Mouse (Mus musculus): ENCODE results near the gene Ptov1. TPM values are rescaled to one million over a fixed set of nuclear protein-coding genes. Genes with fewer than 3 reads are reported as not detected.
A peak's percentile ranks its signal among the peaks of the same experiment; 100 is the strongest.

The Ptov1 gene
- polyA plus RNA-seq, 1 experiment from 2014 or later, result 310 TPM

MicroRNAs within 50 kb of the gene (microRNA counts, 519-probe panel; counts per million panel counts)
- 322 counts per million, percentile 70 among the panel's probes with 10 or more counts for microRNA mmu-miR-707

Small RNA genes within 50 kb of the gene (microRNA-seq; reads per million reads assigned to microRNA genes)
- not detected for gene Mir707

Other genes with a start within 250 kb of the Ptov1 start
- 0.40 and 1.9 TPM in 2 replicates for gene Myh14, start 198.9 kb downstream of the Ptov1 start, polyA plus RNA-seq (2014; fragmentation: Nextera tagmentation; extraction: Ambion mirVana)
- not detected in 2 replicates for gene Izumo2, start 161.0 kb downstream of the Ptov1 start, polyA plus RNA-seq (2014; fragmentation: Nextera tagmentation; extraction: Ambion mirVana)
- gene Vrk3, start 121.4 kb downstream of the Ptov1 start, polyA plus RNA-seq (2014; fragmentation: Nextera tagmentation; extraction: Ambion mirVana), result 30.9 and 36.1 TPM in 2 replicates
- 0.51 and 0.61 TPM in 2 replicates for gene Zfp473, start 118.7 kb downstream of the Ptov1 start, polyA plus RNA-seq (2014; fragmentation: Nextera tagmentation; extraction: Ambion mirVana)
- 41.5 and 41.7 TPM in 2 replicates for gene Nup62, start 53.7 kb downstream of the Ptov1 start, polyA plus RNA-seq (2014; fragmentation: Nextera tagmentation; extraction: Ambion mirVana)
- 0.77 and 0.91 TPM in 2 replicates for gene Il4i1, start 53.4 kb downstream of the Ptov1 start, polyA plus RNA-seq (2014; fragmentation: Nextera tagmentation; extraction: Ambion mirVana)
- 1.8 and 1.9 TPM in 2 replicates for gene Atf5, start 53.1 kb downstream of the Ptov1 start, polyA plus RNA-seq (2014; fragmentation: Nextera tagmentation; extraction: Ambion mirVana)
- 33.4 and 61.6 TPM in 2 replicates for gene Akt1s1, start 20.8 kb downstream of the Ptov1 start, polyA plus RNA-seq (2014; fragmentation: Nextera tagmentation; extraction: Ambion mirVana)
- gene Tbc1d17, start 20.7 kb downstream of the Ptov1 start, polyA plus RNA-seq (2014; fragmentation: Nextera tagmentation; extraction: Ambion mirVana), result 44.5 and 53.5 TPM in 2 replicates
- gene Pnkp, start 12.6 kb downstream of the Ptov1 start, polyA plus RNA-seq (2014; fragmentation: Nextera tagmentation; extraction: Ambion mirVana), result 19.4 and 22.7 TPM in 2 replicates
- 52.6 and 59.5 TPM in 2 replicates for gene Med25, start 22.9 kb upstream of the Ptov1 start, polyA plus RNA-seq (2014; fragmentation: Nextera tagmentation; extraction: Ambion mirVana)
- 11.9 and 14.5 TPM in 2 replicates for gene Fuz, start 26.3 kb upstream of the Ptov1 start, polyA plus RNA-seq (2014; fragmentation: Nextera tagmentation; extraction: Ambion mirVana)
- gene Ap2a1, start 59.7 kb upstream of the Ptov1 start, polyA plus RNA-seq (2014; fragmentation: Nextera tagmentation; extraction: Ambion mirVana), result 54.0 and 58.8 TPM in 2 replicates
- gene Tsks, start 73.4 kb upstream of the Ptov1 start, polyA plus RNA-seq (2014; fragmentation: Nextera tagmentation; extraction: Ambion mirVana), result not detected in 2 replicates
- gene Cpt1c, start 105.1 kb upstream of the Ptov1 start, polyA plus RNA-seq (2014; fragmentation: Nextera tagmentation; extraction: Ambion mirVana), result 8.0 and 11.1 TPM in 2 replicates
- gene Prmt1, start 116.8 kb upstream of the Ptov1 start, polyA plus RNA-seq (2014; fragmentation: Nextera tagmentation; extraction: Ambion mirVana), result 134 and 145 TPM in 2 replicates
- gene Irf3, start 127.9 kb upstream of the Ptov1 start, polyA plus RNA-seq (2014; fragmentation: Nextera tagmentation; extraction: Ambion mirVana), result 57.6 and 60.9 TPM in 2 replicates
- 34.7 and 35.4 TPM in 2 replicates for gene Bcl2l12, start 128.9 kb upstream of the Ptov1 start, polyA plus RNA-seq (2014; fragmentation: Nextera tagmentation; extraction: Ambion mirVana)
- 36.2 and 36.8 TPM in 2 replicates for gene Scaf1, start 146.6 kb upstream of the Ptov1 start, polyA plus RNA-seq (2014; fragmentation: Nextera tagmentation; extraction: Ambion mirVana)
- gene Rras, start 148.2 kb upstream of the Ptov1 start, polyA plus RNA-seq (2014; fragmentation: Nextera tagmentation; extraction: Ambion mirVana), result 98.6 and 108 TPM in 2 replicates
- gene Prr12, start 183.1 kb upstream of the Ptov1 start, polyA plus RNA-seq (2014; fragmentation: Nextera tagmentation; extraction: Ambion mirVana), result 6.7 and 8.7 TPM in 2 replicates
- 48.5 and 53.8 TPM in 2 replicates for gene Nosip, start 192.6 kb upstream of the Ptov1 start, polyA plus RNA-seq (2014; fragmentation: Nextera tagmentation; extraction: Ambion mirVana)
- gene Prrg2, start 192.9 kb upstream of the Ptov1 start, polyA plus RNA-seq (2014; fragmentation: Nextera tagmentation; extraction: Ambion mirVana), result 13.4 and 14.5 TPM in 2 replicates
- 218 and 262 TPM in 2 replicates for gene Rcn3, start 222.4 kb upstream of the Ptov1 start, polyA plus RNA-seq (2014; fragmentation: Nextera tagmentation; extraction: Ambion mirVana)
- gene Fcgrt, start 234.1 kb upstream of the Ptov1 start, polyA plus RNA-seq (2014; fragmentation: Nextera tagmentation; extraction: Ambion mirVana), result 50.5 and 53.8 TPM in 2 replicates

All from heart, embryonic 14.5 days (tissue).